Mouse (Mus musculus) embryonic facial prominence, embryonic 12.5 days (tissue): ENCODE results near the gene Csf2rb2. TPM values are rescaled to one million over a fixed set of nuclear protein-coding genes. Genes with fewer than 3 reads are reported as not detected.
"Not testable (repeated sequence)": the region's sequence is repeated elsewhere in the genome, so short reads cannot be mapped to it uniquely, and the experiment has no call there.

Experiments used
- ATAC-seq: fragments of 200-750 bp; cut with Nextera tagmentation; 2 replicates; pipeline ENCODE4 v1.8.0; 2017; ENCODE audit not compliant: insufficient number of reproducible peaks, insufficient read depth, low FRiP score, low TSS enrichment
- H3K27ac ChIP-seq: fragments of 300-500 bp; sonication (generic); 2 replicates; pipeline ENCODE4 v1.5.1; 2016; ENCODE audit warnings: mild to moderate bottlenecking
- H3K27me3 ChIP-seq: fragments of 300-500 bp; sonication (generic); 2 replicates; pipeline ENCODE4 v1.6.1; 2016; ENCODE audit warnings: mild to moderate bottlenecking, moderate library complexity
- H3K36me3 ChIP-seq: fragments of 300-500 bp; sonication (generic); 2 replicates; pipeline ENCODE4 v1.6.1; 2016; ENCODE audit warnings: mild to moderate bottlenecking
- H3K4me1 ChIP-seq: fragments of 300-500 bp; sonication (generic); 2 replicates; pipeline ENCODE4 v1.6.1; 2016
- H3K4me2 ChIP-seq: fragments of 300-500 bp; sonication (generic); replicated peaks from 2 replicates; pipeline ENCODE4 v1.6.1; 2016; ENCODE audit warnings: mild to moderate bottlenecking, moderate library complexity
- H3K4me3 ChIP-seq: fragments of 300-500 bp; sonication (generic); 2 replicates; pipeline ENCODE4 v1.5.1; 2016; ENCODE audit warnings: mild to moderate bottlenecking
- H3K9ac ChIP-seq: fragments of 300-500 bp; sonication (generic); 2 replicates; pipeline ENCODE4 v1.6.1; 2016; ENCODE audit warnings: mild to moderate bottlenecking, moderate library complexity
- H3K9me3 ChIP-seq: fragments of 300-500 bp; sonication (generic); 2 replicates; pipeline ENCODE4 v1.6.1; 2016; ENCODE audit warnings: mild to moderate bottlenecking, moderate library complexity
- WGBS: fragments of 180-500 bp; shearing (Covaris S2); methylation state at CpG from one replicate; pipeline ENCODE4 v1.1.7; 2016; 5-methylcytosine and 5-hydroxymethylcytosine counted together
- polyA plus RNA-seq: library from polyadenylated mRNA; unstranded; fragments of >200 nt; fragmentation: Nextera tagmentation; extraction: Ambion mirVana; gene quantifications from 2 replicates; pipeline ENCODE4 v1.2.1, GENCODE M21; 2016

Gene Csf2rb2
- polyA plus RNA-seq = 0.31 and 0.35 TPM in 2 replicates

DNA sequence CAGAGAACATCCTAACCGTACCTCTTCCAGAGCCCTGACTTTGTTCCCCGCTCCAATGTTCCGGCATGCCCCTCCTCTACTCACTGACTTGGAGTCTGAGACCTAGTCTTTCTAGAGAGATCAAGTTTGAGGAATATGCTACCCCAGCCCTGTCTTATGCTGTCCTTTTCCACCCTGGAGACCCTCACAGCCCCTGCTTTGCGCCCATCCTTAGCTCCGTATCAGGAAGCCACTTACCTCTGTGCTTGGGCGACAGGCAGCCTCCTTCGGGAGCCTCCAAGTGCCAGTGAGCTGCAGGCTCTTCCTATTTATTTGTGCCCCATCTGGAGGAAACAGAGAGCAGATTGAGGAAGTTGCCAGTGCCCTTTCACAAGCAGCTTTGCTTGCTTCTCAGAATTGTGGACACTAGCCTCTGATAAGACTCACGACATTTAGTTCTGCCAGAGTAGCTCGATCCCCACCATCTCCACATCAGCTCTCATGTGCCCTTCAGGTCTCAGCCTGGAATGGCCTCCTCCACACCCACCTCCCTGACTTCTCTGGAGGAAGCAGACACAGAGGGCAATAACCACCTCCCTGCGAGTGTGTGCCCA lies at the start of gene Csf2rb2:
Csf2rb2 (minus strand) TSS at position 381 of the 593 bp plus-strand sequence.
- H3K27ac ChIP-seq = no peak within 1 kb of the TSS
- H3K36me3 ChIP-seq = no peaks in the 10 kb centered on the region
- no peaks in the 10 kb centered on the region for H3K27me3 ChIP-seq
- no peak within 1 kb of the TSS for H3K9ac ChIP-seq
- WGBS = 83% methylated on average over 10 of the region's 10 CpGs
- H3K4me1 ChIP-seq = no peaks in the 10 kb centered on the region
- no peak within 1 kb of the TSS for H3K4me3 ChIP-seq
- H3K4me2 ChIP-seq = no peak within 1 kb of the TSS
- ATAC-seq = no peak
- no peaks in the 10 kb centered on the region for H3K9me3 ChIP-seq

DNA sequence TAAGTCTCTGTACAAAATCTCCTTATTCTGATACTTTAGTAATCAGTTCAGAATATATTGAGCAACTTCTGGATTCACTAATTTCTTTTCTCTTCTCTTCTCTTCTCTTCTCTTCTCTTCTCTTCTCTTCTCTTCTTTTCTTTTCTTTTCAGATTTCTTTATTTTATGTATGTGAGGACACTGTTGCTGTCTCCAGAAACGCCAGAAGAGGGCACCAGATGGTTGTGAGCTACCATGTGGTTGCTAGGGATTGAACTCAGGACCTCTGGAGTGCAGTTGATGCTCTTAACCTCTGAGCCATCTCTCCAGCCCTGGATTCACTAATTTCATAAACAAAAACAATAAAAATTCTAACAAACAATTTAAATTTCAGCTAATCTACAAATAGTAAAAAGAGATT lies 49.4 kb upstream of the Csf2rb2 start:
- Histone ChIP-seq H3K4me3 (no peak overlapping the region), H3K4me2 (no peak overlapping the region), H3K9me3 (no peaks in the 10 kb centered on the region), H3K4me1 (no peaks in the 10 kb centered on the region), H3K36me3 (no peaks in the 10 kb centered on the region), H3K27me3 (no peaks in the 10 kb centered on the region), H3K9ac (no peak overlapping the region), H3K27ac (no peak overlapping the region)
- ATAC-seq = no peak
- 0% methylated on average over 1 of the region's 1 CpGs for WGBS

DNA sequence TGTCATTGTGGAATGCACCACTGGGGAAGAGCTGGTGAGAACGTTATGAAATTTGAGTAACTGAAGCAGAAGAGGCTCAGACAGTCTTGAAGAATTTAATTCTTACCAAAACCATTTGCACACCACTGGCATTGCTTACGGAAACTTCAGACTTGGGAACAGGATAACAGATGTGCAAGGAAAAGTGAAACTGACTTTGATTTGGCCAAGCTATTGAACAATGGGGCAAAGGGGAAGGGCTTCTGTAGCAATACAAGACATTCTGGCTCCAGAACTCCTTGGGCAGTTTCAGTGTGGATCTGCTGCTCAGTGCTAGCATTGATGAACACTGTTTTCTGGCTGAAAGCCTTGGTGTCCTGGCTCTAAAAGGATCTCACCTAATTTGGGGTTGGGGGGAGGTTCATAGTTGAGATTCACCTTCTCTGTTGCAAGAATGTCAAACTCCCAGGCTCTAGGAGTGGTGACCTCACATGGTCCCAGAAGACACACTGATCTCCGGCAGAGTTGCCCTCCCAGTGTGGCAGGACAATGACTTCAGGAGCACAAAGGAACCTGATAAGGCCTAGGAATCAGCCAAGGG lies 46.2 kb upstream of the Csf2rb2 start:
- Histone ChIP-seq H3K9me3 (no peaks in the 10 kb centered on the region), H3K27ac (no peak overlapping the region), H3K4me3 (no peak overlapping the region), H3K4me2 (no peak overlapping the region), H3K36me3 (no peaks in the 10 kb centered on the region), H3K9ac (no peak overlapping the region), H3K27me3 (no peaks in the 10 kb centered on the region), H3K4me1 (no peaks in the 10 kb centered on the region)
- 49% methylated on average over 3 of the region's 3 CpGs for WGBS
- ATAC-seq = no peak

DNA sequence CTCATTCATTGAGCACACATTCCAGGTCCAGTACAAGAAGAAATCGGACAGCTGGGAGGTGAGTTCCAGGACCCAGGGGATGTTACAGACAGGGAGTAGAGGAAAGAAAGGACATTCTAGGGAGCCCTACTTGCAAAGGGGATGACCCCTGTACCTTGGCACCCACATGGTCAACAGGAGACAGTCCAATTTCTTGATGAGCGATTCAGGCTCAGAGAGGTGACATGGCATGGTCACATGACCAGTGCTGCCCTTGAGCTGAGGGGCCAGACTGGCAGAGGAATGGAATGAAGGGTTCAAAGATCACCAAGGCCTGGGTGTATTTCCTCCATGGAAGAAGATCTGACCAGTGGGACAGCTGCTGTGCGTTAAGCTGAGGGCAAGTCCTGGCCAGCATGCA lies 39.0 kb upstream of the Csf2rb2 start:
- H3K9me3 ChIP-seq = no peaks in the 10 kb centered on the region
- H3K4me2 ChIP-seq = no peak overlapping the region
- H3K9ac ChIP-seq = no peak overlapping the region
- ATAC-seq = no peak
- H3K27ac ChIP-seq = no peak overlapping the region
- no peaks in the 10 kb centered on the region for H3K27me3 ChIP-seq
- 85% methylated on average over 3 of the region's 3 CpGs for WGBS
- H3K4me1 ChIP-seq = no peaks in the 10 kb centered on the region
- H3K4me3 ChIP-seq = no peak overlapping the region
- H3K36me3 ChIP-seq = no peaks in the 10 kb centered on the region

DNA sequence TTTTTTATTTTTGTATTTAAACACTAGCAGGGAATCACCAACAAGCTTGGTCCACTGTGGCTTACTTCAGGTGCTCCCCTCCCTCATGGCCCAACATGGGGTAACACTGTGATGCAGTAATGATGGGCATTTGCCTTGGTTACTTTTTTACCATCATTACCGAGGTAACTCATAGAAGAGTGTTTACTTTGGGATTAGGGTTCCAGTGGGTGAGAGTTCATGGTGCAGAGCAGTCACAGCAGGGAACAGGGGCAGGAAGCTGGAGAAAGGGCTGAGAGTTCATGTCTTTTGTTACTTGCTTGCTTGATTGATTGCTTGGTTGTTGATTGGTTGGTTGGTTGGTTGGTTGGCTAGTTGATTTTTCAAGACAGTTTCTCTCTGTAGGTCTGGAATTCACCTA lies 38.2 kb upstream of the Csf2rb2 start:
- 11% methylated on average over 1 of the region's 1 CpGs for WGBS
- Histone ChIP-seq H3K4me1 (no peaks in the 10 kb centered on the region), H3K9ac (no peak overlapping the region), H3K4me3 (no peak overlapping the region), H3K27ac (no peak overlapping the region), H3K27me3 (0 out of 2 replicates have a peak, but pooled peaks cover 6% of the 10 kb centered on the region), H3K9me3 (no peaks in the 10 kb centered on the region), H3K4me2 (no peak overlapping the region), H3K36me3 (no peaks in the 10 kb centered on the region)
- ATAC-seq = no peak

DNA sequence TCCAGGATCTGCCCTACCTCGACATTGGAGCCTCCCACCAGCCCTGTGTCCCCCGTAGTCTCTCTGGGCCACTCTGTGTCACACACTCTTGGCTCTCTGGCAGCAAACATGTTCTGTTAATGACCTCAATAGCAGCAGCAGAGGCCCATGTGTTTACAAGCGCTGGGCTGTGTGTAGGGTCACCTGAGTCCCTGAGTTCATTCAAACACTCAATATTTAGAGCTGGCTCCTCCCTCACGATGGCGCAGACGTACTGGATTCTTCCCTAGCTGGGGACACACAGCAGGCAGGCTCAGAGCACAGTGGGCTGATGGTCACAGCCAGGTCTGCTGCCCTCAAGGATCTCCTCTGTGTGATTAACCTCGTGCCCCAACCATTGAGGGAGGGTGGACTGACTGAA lies 35.4 kb upstream of the Csf2rb2 start:
- H3K4me3 ChIP-seq, H3K27ac ChIP-seq, H3K9me3 ChIP-seq: not testable (repeated sequence)

DNA sequence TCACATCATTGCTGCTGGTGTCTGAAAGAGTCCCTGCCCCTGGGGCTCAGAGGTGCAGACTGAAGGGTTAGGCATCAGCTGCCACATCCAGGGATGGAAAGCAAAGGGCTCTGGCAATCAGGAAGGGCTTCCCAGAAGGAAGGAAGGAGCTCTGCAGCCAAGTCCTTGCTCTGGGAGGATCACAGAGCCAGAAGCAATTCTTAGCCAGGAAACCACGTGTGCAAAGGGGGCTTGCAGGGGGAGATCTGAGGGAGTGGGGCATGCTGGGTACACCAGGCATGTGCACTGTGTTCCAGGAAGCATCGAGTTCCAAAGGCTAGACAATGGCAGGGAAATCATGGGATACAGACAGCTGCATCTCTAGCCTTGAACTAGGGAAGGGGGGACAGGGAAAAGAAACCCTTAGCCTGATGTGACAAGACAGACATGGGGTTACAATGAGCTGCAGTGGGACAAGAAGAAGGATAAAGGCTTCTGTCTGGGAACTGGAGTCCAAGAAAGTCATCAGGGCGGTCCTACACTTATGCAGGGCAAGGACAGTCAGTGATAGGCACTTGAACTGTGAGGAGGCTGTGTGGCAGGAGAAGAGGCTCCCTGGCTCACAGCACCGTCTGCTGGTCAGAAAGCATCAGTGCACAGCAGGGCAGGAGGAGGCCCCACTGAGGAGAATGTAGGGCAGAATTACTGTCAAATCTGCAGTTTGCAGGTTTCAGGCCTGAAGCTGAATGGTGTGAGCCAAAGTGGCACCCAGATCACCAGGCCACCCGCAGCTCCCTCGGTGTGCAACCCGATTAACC lies 34.3 kb upstream of the Csf2rb2 start:
- not testable (repeated sequence) for H3K4me1 ChIP-seq, H3K4me3 ChIP-seq, H3K36me3 ChIP-seq, H3K4me2 ChIP-seq, H3K27me3 ChIP-seq, H3K9me3 ChIP-seq, H3K9ac ChIP-seq, ATAC-seq, H3K27ac ChIP-seq
- WGBS = 27% methylated on average over 7 of the region's 7 CpGs

More for the DNA sequence above, 35.4 kb upstream of the Csf2rb2 start:
- not testable (repeated sequence) for H3K27me3 ChIP-seq, H3K9ac ChIP-seq, ATAC-seq, H3K4me2 ChIP-seq, H3K4me1 ChIP-seq, H3K36me3 ChIP-seq
- WGBS = 51% methylated on average over 7 of the region's 7 CpGs

DNA sequence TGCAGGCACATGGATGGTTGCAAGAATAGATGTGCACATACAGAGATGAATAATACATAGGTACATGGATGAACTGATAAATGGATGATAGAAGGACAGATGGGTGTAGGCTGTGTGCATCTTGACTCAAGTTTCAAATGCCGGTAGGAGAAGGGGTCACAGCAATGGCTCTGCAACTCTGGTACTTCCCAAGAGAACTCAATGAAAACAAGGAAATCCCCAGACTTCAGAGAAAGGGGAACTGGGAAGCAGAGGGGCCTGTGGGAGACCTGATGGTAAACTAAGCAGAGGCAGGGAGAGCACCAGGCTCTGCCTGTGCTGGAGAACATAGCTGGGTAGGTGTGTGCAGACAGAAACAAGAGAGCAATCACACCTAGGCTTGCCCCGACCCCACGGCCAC lies 28.9 kb upstream of the Csf2rb2 start:
- Histone ChIP-seq H3K27me3 (0 out of 2 replicates have a peak, but pooled peaks cover 6% of the 10 kb centered on the region), H3K9me3 (no peaks in the 10 kb centered on the region), H3K36me3 (no peaks in the 10 kb centered on the region), H3K4me3 (no peak overlapping the region), H3K4me2 (no peak overlapping the region), H3K4me1 (no peaks in the 10 kb centered on the region), H3K27ac (no peak overlapping the region), H3K9ac (no peak overlapping the region)
- no peak for ATAC-seq
- WGBS = 89% methylated on average over 3 of the region's 3 CpGs

DNA sequence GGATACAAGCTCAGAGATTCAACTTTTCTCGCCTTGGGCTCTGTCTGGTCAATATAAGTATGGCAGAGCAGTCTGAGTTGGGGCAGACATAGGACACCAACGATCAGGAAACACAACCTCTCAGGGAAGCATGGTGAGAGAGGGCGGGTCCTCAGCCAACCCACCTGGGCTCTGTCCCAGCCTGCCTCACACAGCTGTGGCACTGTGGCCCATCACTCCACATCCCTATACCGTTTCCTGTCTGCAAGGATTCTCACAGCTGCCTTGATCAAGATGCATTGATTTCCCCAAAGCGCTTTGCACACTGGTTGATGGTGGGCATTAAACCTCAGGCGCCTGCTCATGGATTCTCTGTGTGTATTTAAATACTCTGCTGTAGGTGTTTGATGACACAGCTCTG lies 27.5 kb upstream of the Csf2rb2 start:
- Histone ChIP-seq H3K27ac (no peak overlapping the region), H3K27me3 (no peaks in the 10 kb centered on the region), H3K9ac (no peak overlapping the region), H3K4me3 (no peak overlapping the region), H3K9me3 (no peaks in the 10 kb centered on the region), H3K4me2 (no peak overlapping the region), H3K36me3 (no peaks in the 10 kb centered on the region), H3K4me1 (no peaks in the 10 kb centered on the region)
- ATAC-seq = no peak
- 66% methylated on average over 6 of the region's 6 CpGs for WGBS

DNA sequence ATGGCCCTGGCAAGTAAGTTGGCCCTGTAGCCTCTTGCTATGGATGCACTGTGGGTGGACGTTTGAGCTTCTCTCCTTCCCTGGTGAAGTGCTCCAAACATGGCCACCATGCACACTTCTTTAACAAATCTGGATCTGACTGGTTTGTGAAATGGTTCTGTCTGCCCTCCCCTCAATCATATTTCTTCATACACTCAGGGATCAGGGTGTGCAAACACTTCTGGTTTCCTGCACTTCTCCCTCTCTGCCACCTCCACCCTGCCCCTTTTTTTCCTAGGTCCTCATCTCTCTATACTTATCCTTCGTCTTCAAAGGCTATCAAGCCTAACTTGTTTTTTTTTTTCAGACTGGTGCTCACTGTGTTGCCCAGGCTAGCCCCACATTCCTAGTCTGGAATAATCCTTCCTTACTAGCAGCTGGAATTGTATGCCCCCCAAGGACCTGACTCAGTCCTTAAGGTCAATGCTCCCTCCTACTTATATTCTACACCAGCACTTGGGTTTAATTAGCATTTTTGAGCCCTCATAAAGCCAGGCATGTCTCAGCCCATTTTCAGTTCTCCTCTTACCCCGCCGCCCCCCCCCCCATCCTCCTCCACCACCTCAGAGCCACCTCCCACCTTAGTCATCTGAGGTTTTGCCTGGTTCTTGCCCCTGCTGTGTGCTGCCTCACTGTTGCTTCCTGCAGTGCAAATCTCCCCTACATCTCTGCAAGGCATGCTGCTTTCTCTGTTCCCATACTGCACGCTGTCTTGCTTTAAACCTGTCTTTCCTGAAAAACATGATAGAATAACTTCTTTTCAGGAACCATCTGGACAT lies 26.2 kb upstream of the Csf2rb2 start:
- no peaks in the 10 kb centered on the region for H3K36me3 ChIP-seq
- WGBS = 76% methylated on average over 5 of the region's 5 CpGs
- H3K4me3 ChIP-seq = no peak overlapping the region
- H3K27ac ChIP-seq = no peak overlapping the region
- H3K4me1 ChIP-seq = no peaks in the 10 kb centered on the region
- no peak overlapping the region for H3K9ac ChIP-seq
- no peaks in the 10 kb centered on the region for H3K27me3 ChIP-seq
- no peak overlapping the region for H3K4me2 ChIP-seq
- no peak for ATAC-seq
- no peaks in the 10 kb centered on the region for H3K9me3 ChIP-seq

DNA sequence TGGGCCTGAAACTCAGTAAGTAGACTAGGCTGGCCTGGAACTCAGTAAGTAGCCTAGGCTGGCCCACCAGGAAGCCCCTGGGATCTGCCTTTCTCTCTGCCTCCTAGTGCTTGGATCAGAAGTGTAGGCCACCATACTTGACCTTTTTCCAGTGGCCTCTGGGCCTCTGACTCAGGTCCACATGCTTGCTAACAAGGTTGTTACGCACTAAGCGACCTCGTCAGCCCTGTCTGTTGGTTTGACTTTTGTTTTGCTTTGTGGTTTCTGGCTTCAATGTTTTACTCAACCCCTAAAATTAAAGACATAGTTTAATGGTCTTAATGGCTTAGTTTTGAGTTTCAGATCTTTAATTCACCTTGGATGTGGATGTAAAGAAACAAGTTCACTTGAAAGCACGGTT lies 25.2 kb upstream of the Csf2rb2 start:
- Histone ChIP-seq H3K27me3 (no peaks in the 10 kb centered on the region), H3K9ac (no peak overlapping the region), H3K4me1 (no peaks in the 10 kb centered on the region), H3K9me3 (no peaks in the 10 kb centered on the region), H3K4me2 (no peak overlapping the region), H3K36me3 (no peaks in the 10 kb centered on the region), H3K4me3 (no peak overlapping the region), H3K27ac (no peak overlapping the region)
- ATAC-seq = no peak
- 70% methylated on average over 4 of the region's 4 CpGs for WGBS
